Mouse (Mus musculus) midbrain, postnatal 0 days (tissue): ENCODE measurements around the gene Dcaf8. TPM values are rescaled to one million over a fixed set of nuclear protein-coding genes. Genes with fewer than 3 reads are reported as not detected.

ENCODE experiments used
- ATAC-seq: fragments of 200-750 bp; cut with Nextera tagmentation; 2 replicates; pipeline ENCODE4 v1.8.0; 2017; ENCODE audit warnings: moderate number of reproducible peaks, mild to moderate bottlenecking, moderate TSS enrichment, moderate library complexity; ENCODE audit not compliant: low FRiP score
- DNase-seq: peaks from one replicate; pipeline ENCODE4 v3.0.0-alpha.2; 2015; ENCODE audit warnings: low spot score
- H3K27ac ChIP-seq: fragments of 300-500 bp; sonication (generic); 2 replicates; pipeline ENCODE4 v1.5.1; 2014; ENCODE audit warnings: low read depth, mild to moderate bottlenecking, low read length, mixed read lengths
- H3K27me3 ChIP-seq: fragments of 300-500 bp; sonication (generic); 2 replicates; pipeline ENCODE4 v1.6.1; 2014; ENCODE audit warnings: low read length, control low read depth, mixed read lengths; ENCODE audit not compliant: insufficient read depth
- H3K36me3 ChIP-seq: fragments of 300-500 bp; sonication (generic); 2 replicates; pipeline ENCODE4 v1.6.1; 2014; ENCODE audit warnings: low read length, control low read depth, mixed read lengths; ENCODE audit not compliant: insufficient read depth
- H3K4me1 ChIP-seq: fragments of 300-500 bp; sonication (generic); 2 replicates; pipeline ENCODE4 v1.6.1; 2014; ENCODE audit warnings: mild to moderate bottlenecking, control low read depth, antibody characterized with exemption, low read length, mixed read lengths; ENCODE audit not compliant: insufficient read depth
- H3K4me2 ChIP-seq: fragments of 300-500 bp; sonication (generic); 2 replicates; pipeline ENCODE4 v1.6.1; 2014; ENCODE audit warnings: low read depth, mild to moderate bottlenecking, low read length, mixed read lengths; ENCODE audit not compliant: poor library complexity, severe bottlenecking
- H3K4me3 ChIP-seq: fragments of 300-500 bp; sonication (generic); 2 replicates; pipeline ENCODE4 v1.5.1; 2014; ENCODE audit warnings: low read depth, mild to moderate bottlenecking, low read length, moderate library complexity
- H3K9ac ChIP-seq: fragments of 300-500 bp; sonication (generic); replicated peaks from 2 replicates; pipeline ENCODE4 v1.6.1; 2014; ENCODE audit warnings: mild to moderate bottlenecking, low read length, moderate library complexity, mixed read lengths; ENCODE audit not compliant: poor library complexity, severe bottlenecking
- H3K9me3 ChIP-seq: fragments of 300-500 bp; sonication (generic); 2 replicates; pipeline ENCODE4 v1.6.1; 2016; ENCODE audit warnings: low read length, control low read depth
- CTCF ChIP-seq: IDR thresholded peaks from 2 replicates; pipeline ENCODE4 v1.5.1; 2016; ENCODE audit warnings: antibody characterized with exemption, mild to moderate bottlenecking
- WGBS: fragments of 180-500 bp; shearing (Covaris S2); extraction: QIAGEN DNeasy Blood & Tissue Kit; methylation state at CpG from one replicate; pipeline ENCODE4 v1.1.7; 2014; 5-methylcytosine and 5-hydroxymethylcytosine counted together
- polyA plus RNA-seq: library from polyadenylated mRNA; unstranded; fragments of >200 nt; fragmentation: Nextera tagmentation; extraction: Ambion mirVana; gene quantifications from 2 replicates; pipeline ENCODE4 v1.2.1, GENCODE M21; 2015
- total RNA-seq: library from RNA; depleted of rRNA; stranded (reverse); fragments of >200 nt; gene quantifications from 2 replicates; pipeline ENCODE4 v1.2.3, GENCODE M21; 2014

Gene Dcaf8
- total and polyA plus RNA-seq, 2 experiments from 2014 or later = 64.6 to 66.8 TPM

GRCm38 (mm10) chr1:172180881-172181280, 33.0 kb downstream of the Dcaf8 start:
- Histone ChIP-seq H3K4me3 (no peak overlapping the region), H3K27me3 (no peaks in the 10 kb centered on the region), H3K9me3 (no peaks in the 10 kb centered on the region), H3K36me3 (peaks cover 17% of the 10 kb centered on the region; the same call in 1 of the 2 replicates), H3K27ac (no peak overlapping the region), H3K9ac (no peak overlapping the region), H3K4me1 (no peaks in the 10 kb centered on the region), H3K4me2 (no peak overlapping the region)
- ATAC-seq (no peak), DNase-seq (no peak)
- TF ChIP-seq CTCF = no peak
- 79% methylated on average over 4 of the region's 4 CpGs for WGBS

GRCm38 (mm10) chr1:172181777-172182176, 33.9 kb downstream of the Dcaf8 start:
- ATAC-seq (no peak), DNase-seq (no peak)
- H3K4me2 ChIP-seq = no peak overlapping the region
- no peak overlapping the region for H3K9ac ChIP-seq
- no peak overlapping the region for H3K27ac ChIP-seq
- no peaks in the 10 kb centered on the region for H3K27me3 ChIP-seq
- peaks cover 19% of the 10 kb centered on the region for H3K36me3 ChIP-seq
- WGBS = 93% methylated on average over 3 of the region's 3 CpGs
- no peak for TF ChIP-seq CTCF
- no peaks in the 10 kb centered on the region for H3K9me3 ChIP-seq
- H3K4me3 ChIP-seq = no peak overlapping the region
- no peaks in the 10 kb centered on the region for H3K4me1 ChIP-seq

DNA sequence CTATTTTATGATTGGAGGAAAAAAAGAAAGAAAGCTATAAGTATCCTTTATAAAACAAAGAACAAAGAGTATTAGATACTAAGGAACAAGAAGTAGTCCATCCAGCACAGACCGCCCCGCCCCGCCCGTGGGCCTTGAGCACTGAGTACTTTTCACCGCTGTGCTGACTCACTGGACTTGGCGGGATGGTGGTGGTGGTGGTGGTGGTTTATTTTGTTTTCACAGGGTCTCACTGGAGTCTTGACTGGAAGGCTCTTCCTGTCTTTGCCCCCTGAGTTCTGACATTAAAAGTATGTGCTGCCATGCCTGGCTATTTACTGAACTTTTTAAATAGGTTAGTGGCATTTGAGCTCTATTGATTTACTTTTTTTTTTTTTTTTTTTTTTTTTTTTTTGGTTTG, 35.2 kb downstream of the Dcaf8 start:
- no peak overlapping the region for H3K9ac ChIP-seq
- TF ChIP-seq CTCF = no peak
- H3K27me3 ChIP-seq = no peaks in the 10 kb centered on the region
- no peaks in the 10 kb centered on the region for H3K4me1 ChIP-seq
- no peak overlapping the region for H3K27ac ChIP-seq
- no peaks in the 10 kb centered on the region for H3K9me3 ChIP-seq
- no peak for ATAC-seq
- no peak for DNase-seq
- peaks cover 27% of the 10 kb centered on the region for H3K36me3 ChIP-seq
- WGBS = 97% methylated on average over 6 of the region's 6 CpGs
- H3K4me2 ChIP-seq = no peak overlapping the region
- no peak overlapping the region for H3K4me3 ChIP-seq

- no peak for TF ChIP-seq CTCF
- no peaks in the 10 kb centered on the region for H3K27me3 ChIP-seq
- H3K9me3 ChIP-seq = no peaks in the 10 kb centered on the region
- DNase-seq (no peak), ATAC-seq (no peak)
- no peak overlapping the region for H3K27ac ChIP-seq
- H3K4me3 ChIP-seq = no peak overlapping the region
- peaks cover 28% of the 10 kb centered on the region for H3K36me3 ChIP-seq
- H3K4me2 ChIP-seq = no peak overlapping the region
- no peaks in the 10 kb centered on the region for H3K4me1 ChIP-seq
- no peak overlapping the region for H3K9ac ChIP-seq
Measured at GRCm38 (mm10) chr1:172183915-172184314, 36.0 kb downstream of the Dcaf8 start.

DNA sequence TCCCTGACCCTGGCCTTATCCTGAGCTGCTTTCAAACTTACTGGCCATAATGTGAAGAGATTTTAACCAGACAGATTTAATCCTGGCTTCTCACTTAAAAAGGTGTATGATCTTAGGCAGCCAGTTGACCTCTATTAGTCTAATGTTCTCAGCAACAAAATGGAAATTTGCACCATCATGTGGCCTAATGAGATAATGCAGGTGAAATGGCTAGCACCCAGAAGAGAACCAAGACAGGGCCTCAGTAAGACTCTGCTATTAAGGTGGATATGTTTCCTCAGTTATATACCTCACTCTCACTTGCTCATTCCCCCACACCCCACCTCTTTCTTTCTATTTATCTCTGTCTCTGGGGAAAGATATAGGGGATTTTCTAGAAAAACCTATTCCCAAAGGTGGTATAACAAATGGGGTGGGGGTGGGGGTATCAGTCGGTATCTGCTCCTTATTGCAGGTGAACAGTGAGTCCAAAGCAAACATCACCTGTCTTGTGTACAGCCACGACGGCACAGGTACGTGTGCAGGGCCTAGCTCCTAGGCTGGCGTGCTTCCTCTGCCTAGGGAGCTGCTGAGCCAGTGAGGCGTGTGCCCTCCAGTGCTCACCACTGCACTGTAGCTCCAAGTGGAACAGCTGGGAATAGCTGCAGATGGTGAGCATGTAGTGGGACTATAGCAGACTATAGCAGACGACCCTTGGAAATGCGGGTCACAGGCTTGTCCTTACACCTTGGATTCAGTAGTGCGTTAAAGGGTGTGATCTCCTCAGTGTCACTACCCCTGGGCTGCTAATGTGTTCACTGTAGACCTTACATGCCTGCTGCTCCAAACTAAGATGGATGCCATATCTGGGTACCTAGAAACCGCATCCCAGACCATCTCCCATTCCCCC, 38.8 kb downstream of the Dcaf8 start:
- Histone ChIP-seq H3K9ac (no peak overlapping the region), H3K9me3 (no peaks in the 10 kb centered on the region), H3K27me3 (no peaks in the 10 kb centered on the region), H3K4me3 (no peak overlapping the region), H3K36me3 (peaks cover 24% of the 10 kb centered on the region), H3K4me2 (no peak overlapping the region), H3K27ac (no peak overlapping the region; the same call in 1 of the 2 replicates), H3K4me1 (no peaks in the 10 kb centered on the region)
- ATAC-seq = peak; percentile 45; the same call in 1 of the 2 replicates
- peak; percentile 40 for DNase-seq
- 91% methylated on average over 10 of the region's 10 CpGs for WGBS
- TF ChIP-seq CTCF = peak; percentile 59

DNA sequence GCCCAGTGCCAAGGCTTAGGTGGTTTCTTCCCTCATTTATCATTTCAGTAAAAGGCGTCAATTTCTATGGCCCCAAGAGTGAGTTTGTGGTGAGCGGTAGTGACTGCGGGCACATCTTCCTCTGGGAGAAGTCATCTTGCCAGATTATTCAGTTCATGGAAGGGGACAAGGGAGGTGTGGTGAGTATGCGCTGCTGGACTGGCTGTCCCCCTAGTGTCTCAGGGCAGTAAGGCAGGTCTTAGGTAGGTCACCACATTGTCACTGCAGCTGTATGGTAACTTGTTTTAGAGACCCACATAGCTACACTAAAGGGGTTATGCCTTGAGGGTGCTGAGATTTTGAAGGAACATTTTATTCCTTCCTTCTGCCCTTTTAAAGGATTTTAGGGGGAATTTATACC, 41.0 kb downstream of the Dcaf8 start:
- no peaks in the 10 kb centered on the region for H3K4me1 ChIP-seq
- no peak overlapping the region for H3K4me3 ChIP-seq
- no peaks in the 10 kb centered on the region for H3K9me3 ChIP-seq
- no peak overlapping the region for H3K9ac ChIP-seq
- no peak for ATAC-seq
- H3K27me3 ChIP-seq = no peaks in the 10 kb centered on the region
- H3K4me2 ChIP-seq = no peak overlapping the region
- 55% methylated on average over 4 of the region's 4 CpGs for WGBS
- H3K36me3 ChIP-seq = peaks cover 34% of the 10 kb centered on the region
- TF ChIP-seq CTCF = peak; percentile 65
- DNase-seq = no peak
- H3K27ac ChIP-seq = no peak overlapping the region
